Mouse (Mus musculus) embryonic facial prominence, embryonic 12.5 days (tissue): ENCODE data around the gene Cdk2. TPM values are rescaled to one million over a fixed set of nuclear protein-coding genes. Genes with fewer than 3 reads are reported as not detected.

ENCODE experiments used
- ATAC-seq: fragments of 200-750 bp; cut with Nextera tagmentation; 2 replicates; pipeline ENCODE4 v1.8.0; 2017; ENCODE audit not compliant: insufficient number of reproducible peaks, insufficient read depth, low FRiP score, low TSS enrichment
- H3K27ac ChIP-seq: fragments of 300-500 bp; sonication (generic); 2 replicates; pipeline ENCODE4 v1.5.1; 2016; ENCODE audit warnings: mild to moderate bottlenecking
- H3K27me3 ChIP-seq: fragments of 300-500 bp; sonication (generic); 2 replicates; pipeline ENCODE4 v1.6.1; 2016; ENCODE audit warnings: mild to moderate bottlenecking, moderate library complexity
- H3K36me3 ChIP-seq: fragments of 300-500 bp; sonication (generic); 2 replicates; pipeline ENCODE4 v1.6.1; 2016; ENCODE audit warnings: mild to moderate bottlenecking
- H3K4me1 ChIP-seq: fragments of 300-500 bp; sonication (generic); 2 replicates; pipeline ENCODE4 v1.6.1; 2016
- H3K4me2 ChIP-seq: fragments of 300-500 bp; sonication (generic); replicated peaks from 2 replicates; pipeline ENCODE4 v1.6.1; 2016; ENCODE audit warnings: mild to moderate bottlenecking, moderate library complexity
- H3K4me3 ChIP-seq: fragments of 300-500 bp; sonication (generic); 2 replicates; pipeline ENCODE4 v1.5.1; 2016; ENCODE audit warnings: mild to moderate bottlenecking
- H3K9ac ChIP-seq: fragments of 300-500 bp; sonication (generic); 2 replicates; pipeline ENCODE4 v1.6.1; 2016; ENCODE audit warnings: mild to moderate bottlenecking, moderate library complexity
- H3K9me3 ChIP-seq: fragments of 300-500 bp; sonication (generic); 2 replicates; pipeline ENCODE4 v1.6.1; 2016; ENCODE audit warnings: mild to moderate bottlenecking, moderate library complexity
- WGBS: fragments of 180-500 bp; shearing (Covaris S2); methylation state at CpG from one replicate; pipeline ENCODE4 v1.1.7; 2016; 5-methylcytosine and 5-hydroxymethylcytosine counted together
- polyA plus RNA-seq: library from polyadenylated mRNA; unstranded; fragments of >200 nt; fragmentation: Nextera tagmentation; extraction: Ambion mirVana; gene quantifications from 2 replicates; pipeline ENCODE4 v1.2.1, GENCODE M21; 2016

Gene Cdk2
- polyA plus RNA-seq, 1 experiment from 2014 or later: 143 TPM

DNA sequence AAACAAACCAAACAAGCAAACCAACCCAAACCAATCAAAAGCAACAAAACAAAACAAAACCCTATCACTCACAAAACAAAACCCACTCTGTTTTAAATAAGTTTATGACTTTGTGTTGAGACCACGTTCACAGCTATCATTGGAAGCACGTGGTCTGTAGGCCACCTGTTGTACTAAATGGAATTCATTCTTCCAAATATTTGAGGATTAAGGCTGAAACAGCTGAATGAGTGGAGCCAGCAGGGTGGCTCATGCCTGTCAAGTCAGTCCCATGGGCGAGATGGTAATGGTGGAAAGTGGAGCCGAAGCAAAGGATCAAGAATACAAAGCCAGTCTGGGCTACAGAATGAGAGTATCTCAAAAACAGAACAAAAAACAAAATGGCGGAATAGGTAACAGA is 4.1 kb downstream of the Cdk2 start:
- no peak overlapping the region for H3K27ac ChIP-seq
- H3K4me1 ChIP-seq: peaks cover 26% of the 10 kb centered on the region; the same call in 1 of the 2 replicates
- H3K4me2 ChIP-seq: no peak overlapping the region
- WGBS: 86% methylated on average over 5 of the region's 5 CpGs
- ATAC-seq: no peak
- no peaks in the 10 kb centered on the region for H3K27me3 ChIP-seq
- H3K4me3 ChIP-seq: no peak overlapping the region
- H3K9me3 ChIP-seq: no peaks in the 10 kb centered on the region
- peaks cover 50% of the 10 kb centered on the region for H3K36me3 ChIP-seq
- H3K9ac ChIP-seq: no peak overlapping the region

DNA sequence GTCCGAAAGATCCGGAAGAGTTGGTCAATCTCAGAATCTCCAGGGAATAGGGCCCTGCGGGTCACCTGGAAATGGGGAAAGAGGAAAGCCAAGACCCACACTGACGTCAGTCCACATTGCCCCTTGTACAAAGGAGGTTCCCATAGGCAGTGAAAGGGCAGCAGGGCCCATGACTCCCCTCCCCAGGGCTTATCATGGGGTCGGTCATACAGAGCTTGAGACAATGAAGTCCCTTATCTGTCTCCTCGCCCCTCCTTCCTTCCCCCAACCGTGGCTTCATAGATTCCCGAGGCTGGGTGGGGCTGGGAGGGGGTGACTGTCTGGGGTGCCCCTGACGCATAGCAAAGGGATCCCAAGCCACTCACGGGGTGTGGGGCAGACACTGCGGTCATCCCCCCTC is 5.2 kb downstream of the Cdk2 start:
- Histone ChIP-seq H3K4me2 (no peak overlapping the region), H3K4me3 (no peak overlapping the region), H3K27me3 (no peaks in the 10 kb centered on the region), H3K36me3 (peaks cover 50% of the 10 kb centered on the region), H3K27ac (no peak overlapping the region), H3K9me3 (no peaks in the 10 kb centered on the region), H3K9ac (no peak overlapping the region), H3K4me1 (peaks cover 23% of the 10 kb centered on the region)
- ATAC-seq: no peak
- WGBS: 69% methylated on average over 11 of the region's 11 CpGs

DNA sequence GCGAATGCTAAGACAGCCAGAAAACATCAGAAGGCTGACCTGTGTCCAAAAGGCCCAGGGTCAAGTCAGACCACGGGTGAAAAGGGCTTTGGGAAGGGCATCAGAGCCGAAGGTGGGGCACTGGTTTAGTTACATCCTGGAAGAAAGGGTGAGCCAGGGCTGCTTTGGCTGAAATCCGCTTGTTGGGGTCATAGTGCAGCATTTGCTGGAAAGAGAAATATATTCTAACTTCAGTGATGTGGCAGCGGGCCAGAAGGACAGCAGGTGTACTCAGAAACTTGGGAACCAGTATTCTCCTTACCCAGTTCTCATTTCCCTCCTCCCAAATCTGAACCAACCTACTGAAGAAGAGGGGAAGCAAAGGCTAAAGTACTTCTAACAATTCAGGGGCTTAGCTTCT is 5.8 kb downstream of the Cdk2 start:
- H3K4me3 ChIP-seq: no peak overlapping the region
- no peak overlapping the region for H3K27ac ChIP-seq
- WGBS: 84% methylated on average over 5 of the region's 5 CpGs
- no peak overlapping the region for H3K9ac ChIP-seq
- no peak for ATAC-seq
- H3K4me1 ChIP-seq: peaks cover 27% of the 10 kb centered on the region
- H3K9me3 ChIP-seq: no peaks in the 10 kb centered on the region
- H3K36me3 ChIP-seq: peaks cover 50% of the 10 kb centered on the region
- no peaks in the 10 kb centered on the region for H3K27me3 ChIP-seq
- H3K4me2 ChIP-seq: no peak overlapping the region

DNA sequence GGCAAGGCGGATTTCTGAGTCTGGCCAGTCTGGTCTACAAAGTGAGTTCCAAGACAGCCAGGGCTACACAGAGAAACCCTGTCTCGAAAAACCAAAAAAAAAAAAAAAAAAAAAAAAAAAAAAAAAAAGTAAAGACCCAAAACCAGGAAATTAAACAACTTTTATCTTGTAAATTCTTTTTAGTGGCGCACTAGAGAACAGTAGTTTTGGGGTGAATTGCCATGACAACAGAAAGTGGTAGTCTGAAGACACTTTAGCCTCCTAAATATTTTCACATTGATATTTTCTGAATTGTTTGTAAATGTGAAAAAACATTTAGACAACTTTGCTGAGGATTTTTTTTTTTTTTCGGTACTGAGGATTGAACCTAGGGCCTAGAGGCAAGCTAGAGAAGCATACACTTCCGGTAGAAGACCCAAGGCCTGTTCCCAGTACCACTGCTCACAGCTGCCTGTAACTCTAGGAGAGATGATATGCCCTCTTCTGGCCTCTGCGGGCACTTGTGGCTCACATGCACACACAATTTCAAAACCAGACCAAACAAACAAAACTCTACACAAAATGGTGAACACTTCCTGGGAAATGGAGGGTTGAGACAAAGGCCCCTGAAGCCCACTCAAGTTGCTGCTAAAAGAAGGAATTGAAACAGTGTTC is 7.6 kb downstream of the Cdk2 start:
- H3K27me3 ChIP-seq: no peaks in the 10 kb centered on the region
- 83% methylated on average over 6 of the region's 6 CpGs for WGBS
- no peak overlapping the region for H3K9ac ChIP-seq
- H3K4me3 ChIP-seq: no peak overlapping the region
- no peaks in the 10 kb centered on the region for H3K9me3 ChIP-seq
- H3K27ac ChIP-seq: peak overlapping the region; percentile 98; the same call in 1 of the 2 replicates
- peak overlapping the region; percentile 51; the same call in 1 of the 2 replicates for H3K4me2 ChIP-seq
- H3K36me3 ChIP-seq: peaks cover 41% of the 10 kb centered on the region
- no peak for ATAC-seq
- H3K4me1 ChIP-seq: peaks cover 10% of the 10 kb centered on the region

DNA sequence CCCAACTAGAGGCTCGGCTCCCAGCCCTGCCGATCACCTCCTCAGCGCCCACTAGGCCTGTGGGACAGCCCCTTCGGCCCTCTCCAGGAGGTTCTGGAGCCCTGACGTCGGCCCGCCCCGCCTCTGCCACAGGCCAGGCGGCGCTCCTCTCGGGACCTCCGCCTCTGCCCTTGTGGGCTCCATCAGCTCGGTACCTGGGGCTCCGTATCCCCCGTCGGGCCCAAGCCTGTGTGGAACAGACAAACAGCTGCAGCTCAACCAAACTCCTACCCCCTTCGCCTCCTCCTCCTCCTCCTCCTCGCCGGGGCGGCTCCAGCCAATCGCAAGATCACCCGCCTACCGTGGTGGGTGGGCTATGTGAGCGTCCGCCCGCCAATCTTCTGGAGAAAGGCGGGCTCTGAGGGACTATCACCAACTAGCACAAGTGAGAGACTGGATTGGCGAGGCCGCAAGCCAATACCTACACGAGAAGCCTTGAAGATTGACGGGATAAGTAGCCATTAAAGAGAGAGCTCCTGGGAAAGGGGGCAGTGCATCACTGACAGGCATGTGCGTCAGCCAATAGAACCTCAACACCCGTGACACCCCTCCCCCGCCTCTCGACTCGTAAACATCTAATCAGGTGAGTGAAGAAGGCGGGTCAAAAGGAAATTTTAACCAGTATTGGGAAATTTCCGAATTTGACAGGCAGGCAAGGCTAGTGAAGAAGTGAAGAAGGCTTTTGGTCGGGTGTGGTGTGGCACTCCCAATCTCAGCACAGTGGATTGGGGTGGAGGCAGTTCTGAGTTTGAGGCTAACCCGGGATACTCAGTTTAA is 8.6 kb downstream of the Cdk2 start, which contains the start of gene Rab5b:
Gene Rab5b, minus strand, starts transcription at position 273 of the 816 bp plus-strand sequence.
- under 1% methylated on average over 39 of the region's 40 CpGs for WGBS
- no peaks in the 10 kb centered on the region for H3K9me3 ChIP-seq
- peaks cover 32% of the 10 kb centered on the region for H3K36me3 ChIP-seq
- H3K9ac ChIP-seq: peak within 1 kb of the TSS; percentile 95
- H3K27me3 ChIP-seq: no peaks in the 10 kb centered on the region
- ATAC-seq: peak; percentile 100
- H3K4me2 ChIP-seq: peak within 1 kb of the TSS; percentile 59
- peak within 1 kb of the TSS; percentile 98 for H3K27ac ChIP-seq
- peak within 1 kb of the TSS; percentile 89 for H3K4me3 ChIP-seq
- H3K4me1 ChIP-seq: peaks cover 7% of the 10 kb centered on the region

DNA sequence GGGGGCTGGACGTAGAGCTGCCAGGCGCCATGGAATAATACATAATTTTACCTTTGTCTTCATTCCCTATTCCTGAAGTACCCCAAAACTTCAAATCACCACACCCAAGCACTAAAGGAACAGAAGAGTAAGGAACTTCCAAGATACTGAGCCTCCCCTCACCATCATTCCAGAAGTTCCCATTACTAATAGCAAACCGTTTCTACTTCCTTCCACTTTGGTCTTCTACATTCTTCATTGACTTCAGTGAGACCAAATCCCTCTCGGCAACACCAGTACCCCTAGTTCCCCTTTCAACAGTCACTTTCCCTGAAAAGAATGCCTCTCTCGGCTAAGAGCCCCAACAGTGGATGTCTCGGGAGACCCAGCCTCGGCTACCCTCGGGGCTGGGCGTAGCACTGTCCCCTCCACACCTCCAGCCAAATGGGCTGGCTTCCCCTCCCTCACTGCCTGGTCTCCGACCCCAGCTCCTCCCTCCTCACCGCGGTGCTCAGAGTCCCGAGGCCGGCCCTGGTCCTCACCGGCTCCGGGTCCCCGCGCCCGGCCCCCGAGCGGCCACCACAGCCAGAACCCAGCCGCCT is 9.3 kb downstream of the Cdk2 start:
- peak overlapping the region; percentile 95 for H3K9ac ChIP-seq
- no peaks in the 10 kb centered on the region for H3K27me3 ChIP-seq
- no peaks in the 10 kb centered on the region for H3K9me3 ChIP-seq
- ATAC-seq: no peak
- peaks cover 25% of the 10 kb centered on the region for H3K36me3 ChIP-seq
- peaks cover 7% of the 10 kb centered on the region for H3K4me1 ChIP-seq
- peak overlapping the region; percentile 89 for H3K4me3 ChIP-seq
- H3K4me2 ChIP-seq: peak overlapping the region; percentile 59
- WGBS: 2% methylated on average over 22 of the region's 22 CpGs
- H3K27ac ChIP-seq: peak overlapping the region; percentile 98

DNA sequence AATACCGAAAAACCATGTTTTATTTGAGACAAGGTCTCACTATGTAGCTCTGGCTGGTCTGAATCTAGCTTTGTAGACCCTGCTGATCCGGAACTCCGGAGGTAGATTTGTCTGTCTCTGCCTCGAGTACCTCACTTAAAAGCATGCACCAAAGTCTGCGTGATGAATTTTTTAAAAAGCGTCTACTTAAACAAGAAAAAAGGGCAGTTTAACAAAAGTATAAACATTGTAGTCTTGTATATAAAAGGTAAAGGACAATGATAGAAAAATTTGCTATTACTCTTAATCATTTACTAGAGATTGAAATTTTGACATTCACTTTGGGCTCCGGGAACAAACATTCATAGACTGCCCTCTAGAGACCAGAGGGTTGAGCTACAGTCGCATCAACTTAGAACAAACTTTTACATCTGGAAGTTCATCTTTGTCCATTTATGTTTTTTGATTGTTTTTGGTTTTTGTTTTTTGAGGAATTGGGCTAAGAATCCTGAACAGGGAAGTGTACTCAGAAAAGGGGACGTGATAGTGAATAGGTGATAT is 30.3 kb downstream of the Cdk2 start:
- ATAC-seq: no peak
- Histone ChIP-seq H3K36me3 (peaks cover 12% of the 10 kb centered on the region), H3K9ac (peak overlapping the region; percentile 66), H3K9me3 (no peaks in the 10 kb centered on the region), H3K4me1 (peaks cover 12% of the 10 kb centered on the region; the same call in 1 of the 2 replicates), H3K4me2 (peak overlapping the region; percentile 88), H3K27me3 (no peaks in the 10 kb centered on the region), H3K4me3 (peak overlapping the region; percentile 62), H3K27ac (peak overlapping the region; percentile 62; the same call in 1 of the 2 replicates)
- 3% methylated on average over 9 of the region's 9 CpGs for WGBS

DNA sequence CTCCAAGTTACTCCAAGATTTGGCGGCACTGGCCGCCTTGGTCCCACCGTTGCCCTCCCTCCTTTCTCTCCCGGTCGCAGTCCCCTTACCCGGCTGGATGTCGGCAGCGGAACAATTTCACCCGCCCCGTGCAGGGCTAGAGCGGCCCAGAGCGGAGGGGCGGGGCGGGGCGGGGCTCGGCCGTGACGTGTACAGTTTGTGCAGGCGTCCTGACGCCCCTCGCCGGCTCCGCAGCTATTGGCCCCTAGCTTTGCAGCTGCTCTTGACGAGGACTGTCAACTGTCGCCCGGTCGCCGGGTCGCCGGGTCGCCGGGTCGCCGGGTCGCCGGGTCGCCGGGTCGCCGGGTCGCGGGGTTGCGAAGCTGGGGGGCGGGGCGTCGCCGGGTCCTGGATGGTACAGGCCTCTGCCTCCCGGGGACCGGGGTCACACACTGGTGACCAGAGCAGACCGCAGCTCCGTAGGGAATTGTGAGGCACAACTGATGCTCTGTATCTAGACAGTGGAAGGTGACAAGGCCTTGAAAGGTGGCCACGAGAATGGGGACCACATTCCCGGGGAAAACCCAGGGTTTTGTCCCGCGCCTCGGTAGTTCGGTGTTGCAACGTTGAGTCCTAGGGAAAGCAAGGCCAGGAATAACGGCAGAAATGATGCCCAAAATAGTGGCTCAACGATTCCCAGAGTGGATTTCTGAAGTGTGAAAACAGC is 30.9 kb downstream of the Cdk2 start, which contains the start of gene Suox:
Gene Suox, minus strand, starts transcription at position 311 of the 706 bp plus-strand sequence.
- Histone ChIP-seq H3K4me1 (peaks cover 15% of the 10 kb centered on the region; the same call in 1 of the 2 replicates), H3K9ac (peak within 1 kb of the TSS; percentile 66), H3K36me3 (peaks cover 7% of the 10 kb centered on the region), H3K9me3 (no peaks in the 10 kb centered on the region), H3K4me3 (peak within 1 kb of the TSS; percentile 62), H3K27me3 (no peaks in the 10 kb centered on the region), H3K27ac (peak within 1 kb of the TSS; percentile 62; the same call in 1 of the 2 replicates), H3K4me2 (peak within 1 kb of the TSS; percentile 88)
- ATAC-seq: peak; percentile 93
- WGBS: under 1% methylated on average over 60 of the region's 60 CpGs

DNA sequence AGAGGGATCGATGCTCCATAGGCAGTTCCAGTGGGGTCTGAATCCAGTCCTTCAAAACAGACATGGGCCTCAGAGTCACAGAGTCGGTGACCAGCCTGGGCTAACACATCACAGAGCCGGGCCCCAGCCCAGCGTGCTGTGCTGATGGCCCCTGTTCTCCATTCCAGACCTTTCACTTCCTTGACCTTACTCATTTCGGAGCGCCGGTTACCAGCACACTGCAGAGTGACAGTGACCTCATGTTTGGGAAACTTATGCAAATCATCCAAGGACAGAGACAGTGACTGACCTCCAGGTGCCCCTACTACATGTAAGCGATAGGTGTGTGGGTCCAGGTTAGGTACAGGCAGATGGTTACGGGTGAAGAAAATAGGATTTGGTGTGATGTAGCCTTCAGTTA is 33.7 kb downstream of the Cdk2 start:
- peaks cover 7% of the 10 kb centered on the region for H3K36me3 ChIP-seq
- ATAC-seq: no peak
- no peak overlapping the region for H3K9ac ChIP-seq
- no peak overlapping the region for H3K4me3 ChIP-seq
- H3K4me2 ChIP-seq: no peak overlapping the region
- no peaks in the 10 kb centered on the region for H3K9me3 ChIP-seq
- no peak overlapping the region for H3K27ac ChIP-seq
- no peaks in the 10 kb centered on the region for H3K27me3 ChIP-seq
- WGBS: 92% methylated on average over 9 of the region's 9 CpGs
- H3K4me1 ChIP-seq: peaks cover 15% of the 10 kb centered on the region; the same call in 1 of the 2 replicates

DNA sequence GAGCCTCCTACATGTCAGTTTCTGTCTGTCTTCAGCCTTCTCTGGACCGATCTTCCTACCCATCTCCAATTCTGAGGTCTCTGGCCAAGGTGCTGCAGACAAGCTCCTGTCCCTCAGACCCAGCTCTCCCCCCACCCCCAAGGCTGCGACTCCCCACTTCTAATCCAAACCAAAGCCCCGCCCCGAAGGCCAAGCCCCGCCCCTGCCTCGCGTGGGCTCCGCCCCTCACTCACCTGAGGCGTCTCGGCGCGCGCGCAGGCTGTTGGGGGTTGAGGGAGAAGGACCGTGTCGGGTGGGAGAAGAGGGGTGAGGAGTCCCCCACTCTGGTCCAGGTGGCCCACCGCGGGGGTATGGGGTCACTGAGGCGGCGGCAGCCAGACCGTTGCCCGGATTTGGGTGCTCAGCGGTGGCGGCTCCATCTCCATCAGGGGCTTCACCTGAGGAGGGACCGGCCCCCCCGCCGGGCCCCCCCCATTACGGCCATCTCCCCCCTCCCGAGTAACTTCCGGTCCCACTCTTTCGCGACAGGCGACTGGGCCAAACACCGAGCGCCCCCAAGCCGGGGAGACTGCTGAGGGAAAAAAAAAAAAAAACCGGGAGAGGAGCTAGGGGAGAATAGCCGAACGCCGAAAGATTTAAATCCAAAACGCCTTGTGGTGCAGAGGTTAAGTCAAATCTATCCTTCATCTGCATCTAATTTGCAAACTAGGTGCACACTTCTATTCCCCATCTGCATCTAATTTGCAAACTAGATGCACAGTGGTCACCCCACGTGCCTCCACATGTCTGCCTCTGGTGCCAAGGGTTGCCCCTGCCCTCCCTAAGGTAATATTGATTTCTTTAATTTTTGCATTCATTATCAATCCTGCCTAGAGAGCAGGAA is 35.8 kb downstream of the Cdk2 start:
- H3K9me3 ChIP-seq: no peaks in the 10 kb centered on the region
- H3K27ac ChIP-seq: peak overlapping the region; percentile 90
- WGBS: under 1% methylated on average over 42 of the region's 42 CpGs
- peak overlapping the region; percentile 62 for H3K4me3 ChIP-seq
- H3K4me1 ChIP-seq: peaks cover 15% of the 10 kb centered on the region; the same call in 1 of the 2 replicates
- peak overlapping the region; percentile 54 for H3K4me2 ChIP-seq
- H3K36me3 ChIP-seq: peaks cover 7% of the 10 kb centered on the region; the same call in 1 of the 2 replicates
- 0 out of 2 replicates have a peak, but pooled peaks have one; percentile 23 for ATAC-seq
- H3K27me3 ChIP-seq: no peaks in the 10 kb centered on the region
- peak overlapping the region; percentile 69 for H3K9ac ChIP-seq
